Mouse (Mus musculus) midbrain, embryonic 16.5 days (tissue): ENCODE measurements around the gene Gm128. TPM values are rescaled to one million over a fixed set of nuclear protein-coding genes. Genes with fewer than 3 reads are reported as not detected.

Experiments
- ATAC-seq: fragments of 200-750 bp; cut with Nextera tagmentation; 2 replicates; pipeline ENCODE4 v1.8.0; 2017; ENCODE audit warnings: moderate TSS enrichment
- H3K27ac ChIP-seq: fragments of 300-500 bp; sonication (generic); 2 replicates; pipeline ENCODE4 v1.5.1; 2014; ENCODE audit warnings: mild to moderate bottlenecking, low read length, mixed read lengths
- H3K27me3 ChIP-seq: fragments of 300-500 bp; sonication (generic); 2 replicates; pipeline ENCODE4 v1.6.1; 2014; ENCODE audit warnings: low read depth, low read length, mixed read lengths; ENCODE audit not compliant: control insufficient read depth, insufficient read depth
- H3K36me3 ChIP-seq: fragments of 300-500 bp; sonication (generic); 2 replicates; pipeline ENCODE4 v1.6.1; 2014; ENCODE audit warnings: mild to moderate bottlenecking, low read length, moderate library complexity, mixed read lengths; ENCODE audit not compliant: control insufficient read depth, insufficient read depth
- H3K4me1 ChIP-seq: fragments of 300-500 bp; sonication (generic); 2 replicates; pipeline ENCODE4 v1.6.1; 2014; ENCODE audit warnings: mild to moderate bottlenecking, low read length, mixed read lengths; ENCODE audit not compliant: control insufficient read depth, insufficient read depth
- H3K4me2 ChIP-seq: fragments of 300-500 bp; sonication (generic); 2 replicates; pipeline ENCODE4 v1.6.1; 2014; ENCODE audit warnings: mild to moderate bottlenecking, low read length, mixed read lengths
- H3K4me3 ChIP-seq: fragments of 300-500 bp; sonication (generic); 2 replicates; pipeline ENCODE4 v1.5.1; 2014; ENCODE audit warnings: low read depth, mild to moderate bottlenecking, low read length, moderate library complexity, mixed read lengths
- H3K9ac ChIP-seq: fragments of 300-500 bp; sonication (generic); 2 replicates; pipeline ENCODE4 v1.6.1; 2014; ENCODE audit warnings: low read depth, low read length, mixed read lengths
- H3K9me3 ChIP-seq: fragments of 300-500 bp; sonication (generic); replicated peaks from 2 replicates; pipeline ENCODE4 v1.6.1; 2014; ENCODE audit warnings: mild to moderate bottlenecking, low read length, mixed read lengths; ENCODE audit not compliant: control insufficient read depth, poor library complexity, severe bottlenecking
- WGBS: fragments of 180-500 bp; shearing (Covaris S2); extraction: QIAGEN DNeasy Blood & Tissue Kit; methylation state at CpG from one replicate; pipeline ENCODE4 v1.1.7; 2014; 5-methylcytosine and 5-hydroxymethylcytosine counted together
- polyA plus RNA-seq: library from polyadenylated mRNA; unstranded; fragments of >200 nt; fragmentation: Nextera tagmentation; extraction: Ambion mirVana; gene quantifications from 2 replicates; pipeline ENCODE4 v1.2.1, GENCODE M21; 2015

Gm128 gene
- polyA plus RNA-seq, 1 experiment from 2014 or later: 0.21 TPM

DNA sequence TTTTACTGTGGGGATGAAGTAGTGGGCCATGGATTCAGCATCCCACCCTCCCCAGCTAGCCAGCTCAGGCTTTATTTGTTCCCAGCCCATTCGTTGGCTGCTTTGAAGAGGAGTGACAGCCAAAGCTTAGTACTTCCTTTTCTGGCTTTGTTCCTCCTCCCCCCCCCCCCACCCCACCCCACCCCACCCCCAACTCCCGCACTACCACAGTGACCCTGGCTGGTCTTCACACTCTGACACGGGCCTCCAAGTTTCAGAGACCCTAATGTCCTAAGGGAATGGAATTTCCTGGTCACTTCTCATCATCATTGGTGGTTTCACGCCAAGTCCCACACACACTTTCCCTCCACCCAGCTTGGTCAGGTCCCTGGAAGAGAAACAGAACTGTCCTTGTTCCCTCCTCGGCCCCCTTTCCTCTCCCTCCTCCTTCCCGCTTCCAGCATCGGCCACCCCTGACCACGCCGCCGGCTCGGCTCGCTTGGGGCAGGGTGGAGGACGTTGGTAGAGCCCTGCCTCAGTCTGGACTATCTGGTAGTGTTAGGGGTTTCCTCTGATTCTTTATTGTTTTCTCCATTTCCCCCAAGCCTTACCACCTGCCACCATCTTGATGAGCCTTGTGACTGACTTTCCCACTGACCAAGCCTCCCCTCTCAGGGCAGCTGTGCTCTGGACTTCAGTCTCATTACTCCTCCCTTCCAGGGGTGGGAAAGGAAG lies 11.5 kb downstream of the Gm128 start:
- Histone ChIP-seq H3K9me3 (no peaks in the 10 kb centered on the region), H3K4me2 (peak overlapping the region; percentile 89), H3K27me3 (no peaks in the 10 kb centered on the region), H3K9ac (peak overlapping the region; percentile 90), H3K36me3 (peaks cover 30% of the 10 kb centered on the region), H3K27ac (peak overlapping the region; percentile 98), H3K4me3 (peak overlapping the region; percentile 84), H3K4me1 (peaks cover 30% of the 10 kb centered on the region)
- ATAC-seq: no peak
- WGBS: 0% methylated on average over 13 of the region's 13 CpGs

DNA sequence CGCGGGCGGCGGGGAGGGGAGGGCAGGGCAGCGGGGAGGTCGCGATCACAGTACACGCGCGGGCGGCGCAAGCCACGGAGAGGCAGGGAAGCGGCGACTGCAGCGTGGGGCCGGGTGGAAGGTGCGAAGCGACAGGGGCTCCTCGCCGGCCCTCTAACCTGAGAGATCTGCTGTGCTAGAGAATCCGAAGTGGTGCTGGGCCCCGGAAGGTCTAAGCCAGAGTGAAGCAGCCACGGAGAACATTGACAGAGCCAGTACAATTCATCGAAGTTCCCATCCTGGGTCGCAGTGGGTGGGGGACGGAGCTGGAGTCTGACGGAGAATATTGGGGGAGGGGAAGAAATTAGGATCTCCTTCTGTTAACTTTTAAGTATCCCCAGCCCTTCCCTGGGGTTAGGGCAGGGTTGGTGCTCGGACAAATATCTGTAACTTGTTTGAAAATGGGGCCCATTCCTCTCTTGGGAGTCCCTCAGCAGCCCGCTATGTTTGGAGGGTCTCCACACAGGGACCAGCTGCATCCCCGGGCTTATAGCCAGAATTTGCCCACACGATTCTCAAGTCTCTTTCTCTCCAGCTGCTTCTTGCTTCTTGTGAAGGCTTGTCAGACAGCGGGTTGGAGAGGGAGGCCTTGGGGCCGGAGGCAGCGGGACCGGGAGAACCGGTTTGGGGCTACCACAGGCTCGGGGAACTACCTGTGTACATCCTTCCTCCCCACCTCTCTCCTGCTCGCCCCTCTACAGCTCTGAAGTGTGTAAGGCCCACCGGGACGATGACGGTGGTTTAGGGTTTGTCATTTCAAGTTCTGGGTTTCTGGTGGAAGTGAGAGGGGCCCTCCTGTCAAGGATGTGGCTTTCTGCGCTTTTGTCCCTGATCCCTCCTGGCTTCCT lies 12.3 kb downstream of the Gm128 start:
- Histone ChIP-seq H3K36me3 (peaks cover 27% of the 10 kb centered on the region), H3K9me3 (no peaks in the 10 kb centered on the region), H3K27ac (peak overlapping the region; percentile 98), H3K27me3 (no peaks in the 10 kb centered on the region), H3K4me1 (peaks cover 38% of the 10 kb centered on the region), H3K4me3 (peak overlapping the region; percentile 84), H3K9ac (peak overlapping the region; percentile 90), H3K4me2 (peak overlapping the region; percentile 89)
- under 1% methylated on average over 43 of the region's 43 CpGs for WGBS
- ATAC-seq: no peak; the same call in 1 of the 2 replicates

DNA sequence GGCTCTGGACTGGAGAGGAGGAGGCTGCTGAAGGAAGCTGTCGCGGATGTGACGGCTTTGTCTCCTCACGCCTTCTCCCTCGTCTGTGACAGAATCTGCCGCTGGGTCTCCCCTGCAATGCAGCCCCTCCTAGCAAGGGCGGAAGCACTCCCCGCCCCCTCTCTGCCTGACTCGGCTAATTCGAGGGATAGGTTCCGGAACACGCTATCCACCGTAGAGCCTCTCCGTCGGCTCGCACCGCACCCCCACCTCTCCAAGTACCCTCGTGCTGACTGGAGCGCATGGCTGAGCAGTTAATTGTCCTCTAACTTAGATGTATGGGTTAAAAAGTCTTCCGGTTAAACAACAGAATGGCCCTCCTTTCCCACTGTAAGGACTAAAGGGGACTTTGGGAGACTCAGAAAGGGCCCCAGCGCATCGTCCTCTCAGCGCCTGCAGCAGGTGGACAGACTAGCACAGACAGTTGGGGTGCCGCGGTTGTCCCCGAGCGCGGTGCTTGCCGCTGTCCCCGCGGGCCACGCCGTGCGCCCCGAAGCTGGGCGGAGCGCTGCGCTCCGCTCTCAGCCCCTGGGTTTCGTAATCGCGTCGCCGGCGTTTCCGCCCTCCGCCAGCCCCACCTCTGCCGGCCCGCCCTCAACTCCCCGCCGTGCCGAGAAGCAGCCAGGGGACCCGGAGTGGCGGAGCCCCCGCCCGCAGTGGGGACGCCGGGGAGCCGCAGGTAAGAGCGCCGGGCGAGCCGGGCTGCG lies 13.1 kb downstream of the Gm128 start, which contains the start of gene Cdc42se1:
TSS of gene Cdc42se1 (plus strand) at position 585 of the 746 bp plus-strand sequence.
- Histone ChIP-seq H3K4me2 (peak within 1 kb of the TSS; percentile 89), H3K4me1 (peaks cover 42% of the 10 kb centered on the region), H3K27me3 (no peaks in the 10 kb centered on the region), H3K27ac (peak within 1 kb of the TSS; percentile 98), H3K9me3 (no peaks in the 10 kb centered on the region), H3K4me3 (peak within 1 kb of the TSS; percentile 84), H3K36me3 (peaks cover 22% of the 10 kb centered on the region), H3K9ac (peak within 1 kb of the TSS; percentile 90)
- 0% methylated on average over 51 of the region's 64 CpGs for WGBS
- ATAC-seq: peak; percentile 93

DNA sequence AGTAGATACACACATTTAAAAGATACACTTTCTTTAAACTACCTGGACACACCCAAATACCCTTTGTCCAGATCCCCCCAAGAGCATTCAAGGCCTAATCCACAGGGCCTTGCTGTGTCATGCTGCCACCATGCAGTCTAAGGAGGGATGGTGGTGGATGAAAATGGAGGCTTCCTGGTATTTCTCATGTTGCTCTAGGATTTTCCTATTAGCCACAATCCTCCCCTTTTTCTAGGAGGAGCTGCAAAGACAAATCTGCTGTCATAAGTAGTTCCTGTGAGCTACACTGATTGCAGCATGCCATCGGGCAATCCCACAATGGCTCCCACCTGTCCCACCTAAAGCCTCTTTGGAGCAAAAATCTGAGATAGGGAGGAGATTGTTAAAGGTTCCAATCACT lies 14.2 kb downstream of the Gm128 start:
- H3K9me3 ChIP-seq: no peaks in the 10 kb centered on the region
- peak overlapping the region; percentile 98 for H3K27ac ChIP-seq
- peak overlapping the region; percentile 90 for H3K9ac ChIP-seq
- 7% methylated on average over 1 of the region's 1 CpGs for WGBS
- peak overlapping the region; percentile 84 for H3K4me3 ChIP-seq
- no peaks in the 10 kb centered on the region for H3K27me3 ChIP-seq
- peaks cover 12% of the 10 kb centered on the region for H3K36me3 ChIP-seq
- ATAC-seq: no peak
- peak overlapping the region; percentile 89 for H3K4me2 ChIP-seq
- peaks cover 42% of the 10 kb centered on the region for H3K4me1 ChIP-seq

DNA sequence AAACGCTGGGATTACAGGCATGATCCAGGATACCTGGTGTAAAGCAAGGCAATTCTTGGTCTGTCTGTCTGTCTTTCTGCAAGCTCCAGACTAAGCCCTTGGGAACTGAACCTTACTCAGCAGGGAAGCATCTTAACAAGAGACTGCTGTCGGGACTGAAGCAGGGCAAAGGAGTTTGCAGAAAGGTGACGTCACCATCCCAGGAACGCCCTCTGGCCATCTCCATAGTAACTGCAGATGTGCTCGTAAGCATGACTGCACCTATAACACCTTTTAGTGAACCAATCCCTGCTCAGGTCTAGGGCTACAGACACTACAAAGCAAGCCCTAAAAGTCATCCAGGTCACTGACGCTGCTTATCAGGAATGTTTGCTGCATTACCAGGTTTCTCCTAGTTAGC lies 17.1 kb downstream of the Gm128 start:
- H3K4me2 ChIP-seq: peak overlapping the region; percentile 41
- peaks cover 22% of the 10 kb centered on the region for H3K4me1 ChIP-seq
- 0 out of 2 replicates have a peak overlapping the region, but pooled peaks have one; percentile 3 for H3K4me3 ChIP-seq
- H3K27ac ChIP-seq: no peak overlapping the region
- H3K36me3 ChIP-seq: peaks cover 16% of the 10 kb centered on the region
- no peak for ATAC-seq
- WGBS: 22% methylated on average over 6 of the region's 6 CpGs
- H3K9me3 ChIP-seq: no peaks in the 10 kb centered on the region
- H3K9ac ChIP-seq: no peak overlapping the region; the same call in 1 of the 2 replicates
- H3K27me3 ChIP-seq: no peaks in the 10 kb centered on the region

DNA sequence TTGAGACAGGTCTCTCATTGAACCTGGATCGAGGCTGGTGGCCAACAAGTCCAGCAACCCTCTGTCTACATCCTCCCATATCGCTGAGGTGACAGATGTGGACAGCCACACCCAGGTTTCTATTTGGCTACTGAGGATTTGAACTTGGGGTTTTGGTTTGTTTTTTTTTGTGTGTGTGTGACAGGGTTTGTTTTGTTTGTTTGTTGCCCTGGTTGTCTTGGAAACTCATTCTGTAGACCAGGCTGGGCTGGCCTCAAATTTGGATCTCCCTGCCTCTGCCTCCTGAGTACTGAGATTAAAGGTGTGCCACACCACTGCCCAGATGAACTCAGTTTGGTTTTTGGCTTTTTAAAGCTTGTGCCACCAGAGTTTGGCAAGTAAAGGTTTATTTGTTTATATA lies 18.4 kb downstream of the Gm128 start:
- H3K4me3 ChIP-seq: no peak overlapping the region
- H3K27me3 ChIP-seq: no peaks in the 10 kb centered on the region
- H3K27ac ChIP-seq: no peak overlapping the region
- H3K9me3 ChIP-seq: no peaks in the 10 kb centered on the region
- peaks cover 19% of the 10 kb centered on the region for H3K36me3 ChIP-seq
- no peak overlapping the region for H3K9ac ChIP-seq
- peaks cover 24% of the 10 kb centered on the region for H3K4me1 ChIP-seq
- no peak overlapping the region for H3K4me2 ChIP-seq
- 91% methylated on average over 2 of the region's 2 CpGs for whole genome bisulfite sequencing
- ATAC-seq: no peak

DNA sequence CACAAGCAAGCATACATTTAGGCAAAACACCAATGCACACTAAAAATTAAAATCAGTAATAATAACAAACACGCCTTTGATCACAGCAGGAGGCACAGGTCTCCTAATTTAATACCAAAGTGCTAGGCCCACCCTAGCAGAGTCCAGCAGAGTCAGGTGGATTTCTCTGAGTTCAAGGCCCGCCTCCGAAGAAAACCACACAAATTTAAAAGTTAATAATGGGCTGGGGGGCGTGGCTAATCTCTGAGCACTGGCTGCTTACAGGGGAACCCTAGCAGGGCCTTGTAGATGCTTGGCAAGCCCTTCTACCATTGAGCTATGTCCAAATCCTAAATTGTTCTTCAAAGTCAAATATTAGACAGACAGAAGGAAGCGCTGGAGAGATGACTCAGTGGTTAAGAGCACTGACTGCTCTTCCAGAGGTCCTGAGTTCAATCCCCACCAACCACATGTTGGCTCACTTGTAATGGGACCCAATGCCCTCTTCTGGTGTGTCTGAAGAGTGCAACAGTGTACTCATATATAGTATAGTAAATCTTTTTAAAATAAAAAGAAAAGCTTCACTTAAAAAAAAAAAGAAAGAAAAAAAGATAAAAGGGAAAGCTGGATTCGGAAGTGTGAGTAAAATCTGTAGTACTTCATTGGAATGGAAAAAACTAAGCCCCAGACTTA lies 22.8 kb downstream of the Gm128 start:
- H3K9ac ChIP-seq: no peak overlapping the region
- no peaks in the 10 kb centered on the region for H3K9me3 ChIP-seq
- WGBS: 81% methylated on average over 6 of the region's 6 CpGs
- no peak for ATAC-seq
- no peaks in the 10 kb centered on the region for H3K27me3 ChIP-seq
- H3K4me1 ChIP-seq: peaks cover 13% of the 10 kb centered on the region
- H3K4me2 ChIP-seq: peak overlapping the region; percentile 69
- peaks cover 17% of the 10 kb centered on the region for H3K36me3 ChIP-seq
- no peak overlapping the region; the same call in 1 of the 2 replicates for H3K4me3 ChIP-seq
- H3K27ac ChIP-seq: peak overlapping the region; percentile 94
